Mouse (Mus musculus) liver, embryonic 16.5 days (tissue): ENCODE data around the gene Sfmbt1. TPM values are rescaled to one million over a fixed set of nuclear protein-coding genes. Genes with fewer than 3 reads are reported as not detected.
A peak's percentile ranks its signal among the peaks of the same experiment; 100 is the strongest.

Source experiments
- ATAC-seq: fragments of 200-750 bp; cut with Nextera tagmentation; 2 replicates; pipeline ENCODE4 v1.8.0; 2017; ENCODE audit warnings: low read depth, mild to moderate bottlenecking, moderate number of reproducible peaks, moderate library complexity
- H3K27ac ChIP-seq: fragments of 300-500 bp; sonication (generic); 2 replicates; pipeline ENCODE4 v1.5.1; 2014; ENCODE audit warnings: mild to moderate bottlenecking, low read length
- H3K27me3 ChIP-seq: fragments of 300-500 bp; sonication (generic); 2 replicates; pipeline ENCODE4 v1.6.1; 2014; ENCODE audit warnings: low read depth, low read length, mixed read lengths; ENCODE audit not compliant: control insufficient read depth, insufficient read depth
- H3K36me3 ChIP-seq: fragments of 300-500 bp; sonication (generic); 2 replicates; pipeline ENCODE4 v1.6.1; 2014; ENCODE audit warnings: mild to moderate bottlenecking; ENCODE audit not compliant: control insufficient read depth, insufficient read depth
- H3K4me1 ChIP-seq: fragments of 300-500 bp; sonication (generic); 2 replicates; pipeline ENCODE4 v1.6.1; 2014; ENCODE audit warnings: low read depth, low read length, mixed read lengths; ENCODE audit not compliant: control insufficient read depth
- H3K4me2 ChIP-seq: fragments of 300-500 bp; sonication (generic); 2 replicates; pipeline ENCODE4 v1.6.1; 2014; ENCODE audit warnings: low read depth, low read length, mixed read lengths
- H3K4me3 ChIP-seq: fragments of 300-500 bp; sonication (generic); 2 replicates; pipeline ENCODE4 v1.5.1; 2014; ENCODE audit warnings: low read depth, mild to moderate bottlenecking, low read length
- H3K9ac ChIP-seq: fragments of 300-500 bp; sonication (generic); 2 replicates; pipeline ENCODE4 v1.6.1; 2014; ENCODE audit warnings: low read depth, low read length
- H3K9me3 ChIP-seq: fragments of 300-500 bp; sonication (generic); replicated peaks from 2 replicates; pipeline ENCODE4 v1.6.1; 2016; ENCODE audit warnings: low read length; ENCODE audit not compliant: control insufficient read depth
- WGBS: fragments of 180-500 bp; shearing (Covaris S2); extraction: QIAGEN DNeasy Blood & Tissue Kit; methylation state at CpG from one replicate; pipeline ENCODE4 v1.1.7; 2014; ENCODE audit not compliant: insufficient replicate concordance; 5-methylcytosine and 5-hydroxymethylcytosine counted together
- polyA plus RNA-seq: library from polyadenylated mRNA; unstranded; fragments of >200 nt; fragmentation: Nextera tagmentation; extraction: Ambion mirVana; gene quantifications from 2 replicates; pipeline ENCODE4 v1.2.1, GENCODE M21; 2015

The Sfmbt1 gene
- polyA plus RNA-seq, 1 experiment from 2014 or later = 11.0 TPM

GRCm38 (mm10) chr14:30870206-30871147, 155.8 kb downstream of the Sfmbt1 start:
- 60% methylated on average over 25 of the region's 25 CpGs for WGBS
- Histone ChIP-seq H3K4me3 (no peak overlapping the region), H3K36me3 (peaks cover 2% of the 10 kb centered on the region; the same call in 1 of the 2 replicates), H3K27ac (peak overlapping the region; percentile 75), H3K9ac (no peak overlapping the region), H3K4me1 (peaks cover 25% of the 10 kb centered on the region), H3K4me2 (no peak overlapping the region), H3K9me3 (no peaks in the 10 kb centered on the region), H3K27me3 (no peaks in the 10 kb centered on the region)
- no peak for ATAC-seq

Other genes starting within 250 kb of the Sfmbt1 start
- gene Dcp1a, start 235.3 kb upstream of the Sfmbt1 start, polyA plus RNA-seq = 7.3 and 7.4 TPM in 2 replicates
- gene Cacna1d, start 223.4 kb upstream of the Sfmbt1 start, polyA plus RNA-seq = 0.12 and 0.35 TPM in 2 replicates
- gene Tkt, start 166.5 kb upstream of the Sfmbt1 start, polyA plus RNA-seq = 175 and 178 TPM in 2 replicates
- 16.3 and 16.4 TPM in 2 replicates for gene Prkcd, start 88.6 kb upstream of the Sfmbt1 start, polyA plus RNA-seq
- 3.9 and 4.1 TPM in 2 replicates for gene Rft1, start 60.5 kb upstream of the Sfmbt1 start, polyA plus RNA-seq
- gene Tmem110, start 110.7 kb downstream of the Sfmbt1 start, polyA plus RNA-seq = 7.7 and 8.1 TPM in 2 replicates
- 1.7 and 2.3 TPM in 2 replicates for gene Mustn1, start 164.4 kb downstream of the Sfmbt1 start, polyA plus RNA-seq
- 278 and 305 TPM in 2 replicates for gene Itih4, start 171.6 kb downstream of the Sfmbt1 start, polyA plus RNA-seq
- 687 and 781 TPM in 2 replicates for gene Itih3, start 208.9 kb downstream of the Sfmbt1 start, polyA plus RNA-seq
- gene Itih1, start 228.4 kb downstream of the Sfmbt1 start, polyA plus RNA-seq = 82.0 and 101 TPM in 2 replicates
- 3.6 TPM in 2 replicates for gene Nek4, start 236.5 kb downstream of the Sfmbt1 start, polyA plus RNA-seq